Mouse (Mus musculus) neural tube, embryonic 15.5 days (tissue): ENCODE results near the gene Spns2. TPM values are rescaled to one million over a fixed set of nuclear protein-coding genes. Genes with fewer than 3 reads are reported as not detected.
"Not testable (repeated sequence)": the region's sequence is repeated elsewhere in the genome, so short reads cannot be mapped to it uniquely, and the experiment has no call there.

Experiments
- ATAC-seq: fragments of 200-750 bp; cut with Nextera tagmentation; 2 replicates; pipeline ENCODE4 v1.8.0; 2017; ENCODE audit warnings: mild to moderate bottlenecking, moderate TSS enrichment, moderate library complexity; ENCODE audit not compliant: low FRiP score
- H3K27ac ChIP-seq: fragments of 300-500 bp; sonication (generic); replicated peaks from 2 replicates; pipeline ENCODE4 v1.5.1; 2015; ENCODE audit warnings: mild to moderate bottlenecking, inconsistent platforms
- H3K27me3 ChIP-seq: fragments of 300-500 bp; sonication (generic); replicated peaks from 2 replicates; pipeline ENCODE4 v1.6.1; 2015; ENCODE audit warnings: inconsistent platforms
- H3K36me3 ChIP-seq: fragments of 300-500 bp; sonication (generic); 2 replicates; pipeline ENCODE4 v1.6.1; 2015; ENCODE audit warnings: inconsistent platforms
- H3K4me1 ChIP-seq: fragments of 300-500 bp; sonication (generic); 2 replicates; pipeline ENCODE4 v1.6.1; 2015; ENCODE audit warnings: inconsistent platforms
- H3K4me2 ChIP-seq: fragments of 300-500 bp; sonication (generic); 2 replicates; pipeline ENCODE4 v1.6.1; 2015; ENCODE audit warnings: inconsistent platforms, mild to moderate bottlenecking, moderate library complexity
- H3K4me3 ChIP-seq: fragments of 300-500 bp; sonication (generic); replicated peaks from 2 replicates; pipeline ENCODE4 v1.5.1; 2015; ENCODE audit warnings: mild to moderate bottlenecking, inconsistent platforms
- H3K9ac ChIP-seq: fragments of 300-500 bp; sonication (generic); replicated peaks from 2 replicates; pipeline ENCODE4 v1.6.1; 2015; ENCODE audit warnings: mild to moderate bottlenecking, inconsistent platforms
- H3K9me3 ChIP-seq: fragments of 300-500 bp; sonication (generic); replicated peaks from 2 replicates; pipeline ENCODE4 v1.6.1; 2016; ENCODE audit warnings: inconsistent platforms
- WGBS: fragments of 180-500 bp; shearing (Covaris S2); methylation state at CpG from one replicate; pipeline ENCODE4 v1.1.7; 2015; ENCODE audit warnings: mixed read lengths; 5-methylcytosine and 5-hydroxymethylcytosine counted together
- polyA plus RNA-seq: library from polyadenylated mRNA; unstranded; fragments of >200 nt; fragmentation: Nextera tagmentation; extraction: Ambion mirVana; gene quantifications from 2 replicates; pipeline ENCODE4 v1.2.1, GENCODE M21; 2015

Spns2 gene
- polyA plus RNA-seq, 1 experiment from 2014 or later: 12.6 TPM

- no peak for ATAC-seq
- no peak overlapping the region for H3K4me3 ChIP-seq
- no peaks in the 10 kb centered on the region for H3K27me3 ChIP-seq
- WGBS: 60% methylated on average over 15 of the region's 15 CpGs
- H3K36me3 ChIP-seq: peaks cover 78% of the 10 kb centered on the region
- H3K9ac ChIP-seq: no peak overlapping the region
- no peak overlapping the region for H3K27ac ChIP-seq
- no peak overlapping the region for H3K4me2 ChIP-seq
- no peaks in the 10 kb centered on the region for H3K9me3 ChIP-seq
- H3K4me1 ChIP-seq: peaks cover 8% of the 10 kb centered on the region; the same call in 1 of the 2 replicates
These were observed 36.4 kb downstream of the Spns2 start for GRCm38 (mm10) chr11:72453105-72453953.

- WGBS: 97% methylated on average over 3 of the region's 3 CpGs
- H3K4me3 ChIP-seq: no peak overlapping the region
- H3K27ac ChIP-seq: no peak overlapping the region
- no peak overlapping the region for H3K9ac ChIP-seq
- peaks cover 8% of the 10 kb centered on the region; the same call in 1 of the 2 replicates for H3K4me1 ChIP-seq
- no peaks in the 10 kb centered on the region for H3K27me3 ChIP-seq
- no peak overlapping the region for H3K4me2 ChIP-seq
- H3K9me3 ChIP-seq: no peaks in the 10 kb centered on the region
- no peak for ATAC-seq
- H3K36me3 ChIP-seq: peaks cover 80% of the 10 kb centered on the region
These were observed 37.5 kb downstream of the Spns2 start for GRCm38 (mm10) chr11:72452140-72452665.

DNA sequence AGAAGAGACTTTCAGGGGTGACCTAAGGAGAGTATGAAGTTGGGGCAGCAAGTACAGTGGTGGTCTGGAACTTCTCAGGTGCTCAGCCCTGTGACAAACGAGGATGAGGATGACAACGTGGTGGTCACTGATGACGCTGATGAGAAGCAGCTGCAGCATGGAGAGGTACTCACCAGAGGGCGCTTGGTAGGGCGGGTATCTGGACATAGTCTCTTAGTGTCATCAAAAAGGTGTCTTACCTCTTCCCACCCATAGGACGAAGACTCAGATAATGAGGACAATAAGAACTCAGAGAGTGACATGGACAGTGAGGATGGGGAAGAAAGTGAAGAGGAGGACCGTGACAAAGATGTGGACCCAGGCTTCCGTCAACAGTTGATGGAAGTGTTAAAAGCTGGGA lies 42.2 kb downstream of the Spns2 start:
- Histone ChIP-seq H3K9me3 (no peaks in the 10 kb centered on the region), H3K36me3 (peaks cover 99% of the 10 kb centered on the region), H3K27ac (no peak overlapping the region), H3K9ac (no peak overlapping the region), H3K4me3 (no peak overlapping the region), H3K4me1 (peaks cover 16% of the 10 kb centered on the region), H3K27me3 (no peaks in the 10 kb centered on the region), H3K4me2 (no peak overlapping the region)
- no peak for ATAC-seq
- WGBS: 88% methylated on average over 8 of the region's 8 CpGs

- no peak overlapping the region for H3K4me3 ChIP-seq
- H3K36me3 ChIP-seq: peaks cover 92% of the 10 kb centered on the region
- no peak for ATAC-seq
- no peaks in the 10 kb centered on the region for H3K27me3 ChIP-seq
- H3K4me1 ChIP-seq: peaks cover 25% of the 10 kb centered on the region
- H3K9me3 ChIP-seq: no peaks in the 10 kb centered on the region
- H3K9ac ChIP-seq: no peak overlapping the region
- no peak overlapping the region for H3K4me2 ChIP-seq
- no peak overlapping the region for H3K27ac ChIP-seq
- WGBS: 92% methylated on average over 6 of the region's 6 CpGs
These were observed 43.2 kb downstream of the Spns2 start for GRCm38 (mm10) chr11:72446311-72447105.

DNA sequence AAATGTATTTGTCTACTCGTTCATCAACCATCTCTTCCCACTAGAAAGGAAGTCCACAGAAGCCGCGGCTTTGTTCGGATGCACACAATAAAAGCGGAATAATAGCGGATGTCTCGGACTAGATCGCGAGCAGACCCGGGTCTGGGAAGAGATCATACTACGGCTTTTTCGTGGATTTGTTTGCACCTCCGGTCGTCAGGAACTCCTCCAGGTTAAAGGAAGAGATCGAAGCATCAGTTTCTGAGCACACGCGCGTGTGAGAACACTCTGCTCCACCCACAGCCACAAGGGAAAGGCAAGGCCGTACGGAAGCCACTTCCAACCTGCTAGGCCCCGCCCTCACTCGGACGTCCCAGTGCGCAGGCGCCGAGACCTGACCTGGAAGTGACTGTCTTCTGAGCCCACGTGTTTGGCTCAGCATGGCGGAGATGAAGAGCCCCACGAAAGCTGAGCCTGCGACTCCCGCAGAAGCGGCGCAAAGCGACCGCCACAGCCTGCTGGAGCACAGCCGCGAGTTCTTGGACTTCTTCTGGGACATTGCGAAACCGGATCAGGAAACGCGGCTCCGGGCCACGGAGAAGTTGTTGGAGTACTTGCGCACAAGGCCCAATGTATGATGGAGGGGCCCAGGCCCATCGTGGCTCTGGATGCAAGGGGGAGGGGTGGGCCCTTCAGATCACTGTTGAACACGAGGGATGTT lies 48.6 kb downstream of the Spns2 start, which contains the start of gene Mybbp1a:
Gene Mybbp1a, plus strand, starts transcription at position 391 of the 700 bp plus-strand sequence.
- Histone ChIP-seq H3K4me2 (peak within 1 kb of the TSS; percentile 77), H3K4me3 (peak within 1 kb of the TSS; percentile 94), H3K36me3 (peaks cover 38% of the 10 kb centered on the region), H3K9ac (peak within 1 kb of the TSS; percentile 85), H3K27me3 (no peaks in the 10 kb centered on the region), H3K9me3 (no peaks in the 10 kb centered on the region), H3K27ac (peak within 1 kb of the TSS; percentile 94), H3K4me1 (peaks cover 19% of the 10 kb centered on the region)
- peak; percentile 96 for ATAC-seq
- under 1% methylated on average over 46 of the region's 46 CpGs for WGBS

DNA sequence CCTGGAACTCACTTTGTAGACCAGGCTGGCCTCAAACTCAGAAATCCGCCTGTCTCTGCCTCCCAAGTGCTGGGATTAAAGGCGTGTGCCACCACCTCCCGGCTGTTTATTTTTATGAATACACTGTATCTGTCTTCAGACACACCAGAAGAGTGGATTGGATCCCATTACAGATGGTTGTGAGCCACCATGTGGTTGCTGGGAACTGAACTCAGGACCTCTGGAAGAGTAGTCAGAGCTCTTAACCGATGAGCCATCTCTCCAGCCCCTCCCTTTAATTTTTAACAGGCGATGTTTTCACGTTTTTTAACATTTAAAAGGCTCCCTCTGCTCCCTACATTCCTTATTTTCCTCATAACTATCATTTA lies 49.1 kb downstream of the Spns2 start:
- WGBS: 37% methylated on average over 6 of the region's 6 CpGs
- H3K4me1 ChIP-seq: peaks cover 23% of the 10 kb centered on the region
- peak overlapping the region; percentile 77 for H3K4me2 ChIP-seq
- H3K4me3 ChIP-seq: peak overlapping the region; percentile 94
- H3K36me3 ChIP-seq: peaks cover 33% of the 10 kb centered on the region
- ATAC-seq: peak; percentile 56; the same call in 1 of the 2 replicates
- not testable (repeated sequence) for H3K9me3 ChIP-seq, H3K27me3 ChIP-seq
- H3K27ac ChIP-seq: peak overlapping the region; percentile 94
- peak overlapping the region; percentile 85 for H3K9ac ChIP-seq

GRCm38 (mm10) chr11:72438411-72438810 lies 51.3 kb downstream of the Spns2 start:
- no peak for ATAC-seq
- Histone ChIP-seq H3K4me3 (no peak overlapping the region), H3K36me3 (peaks cover 11% of the 10 kb centered on the region), H3K27ac (no peak overlapping the region), H3K4me2 (no peak overlapping the region), H3K9me3 (no peaks in the 10 kb centered on the region), H3K4me1 (peaks cover 21% of the 10 kb centered on the region), H3K27me3 (no peaks in the 10 kb centered on the region), H3K9ac (no peak overlapping the region)
- 77% methylated on average over 4 of the region's 4 CpGs for WGBS

DNA sequence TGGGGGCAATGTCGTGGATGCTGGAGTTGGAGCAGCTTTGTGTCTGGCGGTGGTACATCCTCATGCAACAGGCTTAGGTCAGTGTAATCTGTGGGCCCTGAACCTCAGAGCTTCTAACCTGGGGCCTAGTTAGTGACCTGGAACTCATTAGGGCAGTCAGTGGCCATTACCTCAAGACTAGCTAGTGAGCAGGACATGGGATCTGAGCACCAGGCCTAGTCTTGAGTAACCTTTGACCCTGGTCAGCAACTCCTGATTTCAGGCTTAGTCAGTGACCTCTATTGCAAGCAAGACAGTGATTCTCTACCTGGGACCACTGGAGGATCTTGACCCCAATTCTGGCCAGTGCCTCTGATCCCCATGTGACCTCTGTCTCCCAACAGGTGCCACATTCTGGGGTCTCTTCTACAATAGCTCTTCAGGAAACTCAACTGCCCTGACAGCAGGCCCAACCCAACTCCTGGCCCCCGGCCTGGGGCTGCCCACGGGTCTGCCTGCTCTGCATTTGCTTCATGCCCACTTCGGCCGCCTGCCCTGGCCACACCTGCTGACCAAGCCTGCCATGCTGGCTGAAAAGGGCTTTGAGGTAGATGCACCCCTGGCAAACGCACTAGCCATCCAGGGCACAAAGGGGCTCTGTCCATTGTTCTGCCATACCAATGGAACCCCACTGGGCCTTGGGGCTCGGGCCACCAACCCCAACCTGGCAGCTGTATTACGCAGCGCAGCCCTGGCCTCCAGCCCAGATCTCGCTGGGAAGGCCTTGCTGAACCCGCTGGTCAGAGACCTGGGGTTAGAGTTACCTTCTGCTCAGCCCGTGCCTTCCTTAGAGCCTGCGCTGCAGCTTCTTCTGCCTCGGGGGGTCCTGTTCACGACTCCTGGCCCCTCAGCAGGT lies 52.7 kb downstream of the Spns2 start:
- Histone ChIP-seq H3K36me3 (no peaks in the 10 kb centered on the region), H3K4me1 (peaks cover 10% of the 10 kb centered on the region), H3K9ac (no peak overlapping the region), H3K27ac (no peak overlapping the region), H3K4me2 (no peak overlapping the region), H3K27me3 (no peaks in the 10 kb centered on the region), H3K9me3 (no peaks in the 10 kb centered on the region), H3K4me3 (no peak overlapping the region)
- WGBS: 79% methylated on average over 16 of the region's 16 CpGs
- ATAC-seq: no peak

- no peak overlapping the region for H3K9ac ChIP-seq
These were observed 53.4 kb downstream of the Spns2 start for GRCm38 (mm10) chr11:72436271-72436670.

GRCm38 (mm10) chr11:72435694-72436045 lies 54.0 kb downstream of the Spns2 start:
- no peak for ATAC-seq
- Histone ChIP-seq H3K27me3 (no peaks in the 10 kb centered on the region), H3K4me2 (no peak overlapping the region), H3K27ac (no peak overlapping the region), H3K36me3 (no peaks in the 10 kb centered on the region), H3K4me1 (peaks cover 6% of the 10 kb centered on the region), H3K9me3 (no peaks in the 10 kb centered on the region), H3K4me3 (no peak overlapping the region), H3K9ac (no peak overlapping the region)
- 48% methylated on average over 2 of the region's 2 CpGs for WGBS

More at GRCm38 (mm10) chr11:72436271-72436670, 53.4 kb downstream of the Spns2 start:
- Histone ChIP-seq H3K9me3 (no peaks in the 10 kb centered on the region), H3K4me1 (peaks cover 6% of the 10 kb centered on the region), H3K4me3 (no peak overlapping the region), H3K4me2 (no peak overlapping the region), H3K36me3 (no peaks in the 10 kb centered on the region), H3K27me3 (no peaks in the 10 kb centered on the region), H3K27ac (no peak overlapping the region)
- WGBS: 82% methylated on average over 5 of the region's 5 CpGs
- no peak for ATAC-seq
